Mouse (Mus musculus): Measurements from ENCODE around the gene Tctn3. TPM values are rescaled to one million over a fixed set of nuclear protein-coding genes. Genes with fewer than 3 reads are reported as not detected.

The Tctn3 gene
- polyA plus RNA-seq (2014; fragmentation: Illumina TruSeq; extraction: RNeasy Lipid Tissue Mini Kit (QIAGEN cat#74804); ENCODE audit: low read depth, low replicate concordance), result 0.50 TPM

GRCm38 (mm10) chr19:40611830-40612506, at the start of gene Tctn3, which contains the start of gene Entpd1:
Tctn3 (minus strand) TSS chr19:40612233.
Entpd1 (plus strand) TSS chr19:40612366.

DNA sequence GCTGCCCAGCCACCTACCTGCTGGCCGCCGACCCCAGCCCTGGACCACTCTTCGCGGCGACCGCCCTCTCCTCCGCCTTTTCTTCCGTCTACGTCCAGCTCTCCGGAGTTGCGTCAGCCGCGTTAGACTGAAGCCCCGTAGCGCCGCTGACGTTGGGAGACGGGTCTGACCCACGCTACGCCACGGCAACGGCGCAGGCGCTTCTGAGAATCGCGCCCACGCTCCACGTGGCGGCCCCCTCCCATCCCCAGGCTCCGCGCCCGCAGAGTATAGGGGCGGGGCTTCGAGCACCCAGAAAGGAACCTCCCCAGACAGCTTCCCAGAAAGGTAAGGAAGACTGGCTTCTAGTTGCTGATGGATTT, 23.8 kb downstream of the Tctn3 start, which contains the start of gene Aldh18a1:
Gene Aldh18a1 (minus strand): TSS at position 171 of the 362 bp plus-strand sequence.

Other genes starting within 250 kb of the Tctn3 start
- 42.7 TPM for gene Sorbs1, start 98.5 kb downstream of the Tctn3 start, polyA plus RNA-seq (2014; fragmentation: Illumina TruSeq; extraction: RNeasy Lipid Tissue Mini Kit (QIAGEN cat#74804); ENCODE audit: low read depth, low replicate concordance)
- 0.24 TPM for gene Aldh18a1, start 23.8 kb downstream of the Tctn3 start, polyA plus RNA-seq (2014; fragmentation: Illumina TruSeq; extraction: RNeasy Lipid Tissue Mini Kit (QIAGEN cat#74804); ENCODE audit: low read depth, low replicate concordance)
- 2.1 TPM for gene Entpd1, start 133 bp upstream of the Tctn3 start, polyA plus RNA-seq (2014; fragmentation: Illumina TruSeq; extraction: RNeasy Lipid Tissue Mini Kit (QIAGEN cat#74804); ENCODE audit: low read depth, low replicate concordance)
- 0.53 TPM for gene Cc2d2b, start 136.5 kb upstream of the Tctn3 start, polyA plus RNA-seq (2014; fragmentation: Illumina TruSeq; extraction: RNeasy Lipid Tissue Mini Kit (QIAGEN cat#74804); ENCODE audit: low read depth, low replicate concordance)
- gene Ccnj, start 219.0 kb upstream of the Tctn3 start, polyA plus RNA-seq (2014; fragmentation: Illumina TruSeq; extraction: RNeasy Lipid Tissue Mini Kit (QIAGEN cat#74804); ENCODE audit: low read depth, low replicate concordance), result 3.1 TPM